Mouse (Mus musculus): ENCODE results near the gene Atcay.

DNA sequence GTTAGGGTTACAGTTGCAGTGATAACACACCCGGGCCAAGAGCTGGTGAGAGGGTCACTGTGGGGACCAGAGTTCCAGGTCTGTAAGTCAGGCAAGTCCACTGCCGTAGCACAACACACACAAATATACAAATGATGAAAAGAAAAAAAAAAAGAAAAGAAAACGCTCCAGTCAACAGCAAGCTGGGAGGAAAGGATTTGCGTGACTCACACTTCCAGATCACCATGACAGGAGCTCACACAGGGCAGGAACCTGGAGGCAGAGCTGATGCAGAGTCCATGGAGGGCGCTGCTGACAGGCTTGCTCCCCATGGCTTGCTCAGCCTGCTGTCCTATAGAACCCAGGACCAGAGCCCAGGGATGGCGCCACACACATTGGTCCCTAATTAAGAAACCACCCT, 3.6 kb upstream of the Atcay start:
- TF ChIP-seq ZNF384 (IDR thresholded peaks at IDR 0.05; ENCODE audit: low read depth, low read length) (no peak), ZC3H11A (IDR thresholded peaks at IDR 0.05; ENCODE audit: borderline replicate concordance, low read depth, low read length) (no peak), HCFC1 (IDR thresholded peaks at IDR 0.05; ENCODE audit: borderline replicate concordance, insufficient read depth, low read length) (no peak)

Data from ES-E14 (cell line).